Mouse (Mus musculus): ENCODE measurements around the gene Cdk19.
A peak's percentile ranks its signal among the peaks of the same experiment; 100 is the strongest.
"Not testable (repeated sequence)": the region's sequence is repeated elsewhere in the genome, so short reads cannot be mapped to it uniquely, and the experiment has no call there.

The Cdk19 gene

DNA sequence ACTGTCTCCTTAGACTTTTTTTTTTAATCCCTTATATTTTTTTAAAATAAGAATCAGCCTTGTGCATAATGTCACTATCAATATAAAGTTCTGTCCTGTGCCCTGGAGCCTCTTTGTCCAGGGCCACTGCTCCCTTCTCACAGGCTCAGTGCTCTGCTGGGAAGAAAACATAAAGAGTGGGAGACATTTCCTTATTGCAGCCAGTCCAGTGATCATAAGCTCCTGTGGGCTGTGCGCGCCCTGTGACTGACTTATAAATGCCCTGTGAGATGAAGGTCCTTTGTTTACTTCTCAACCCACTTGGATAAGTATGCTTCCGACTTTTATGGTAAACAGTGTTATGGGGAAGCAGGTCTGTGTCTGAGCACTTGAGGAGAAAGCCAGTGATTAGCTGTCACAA lies 142.2 kb downstream of the Cdk19 start:
- DNase-seq (ENCODE audit: extremely low spot score) = no peak

DNA sequence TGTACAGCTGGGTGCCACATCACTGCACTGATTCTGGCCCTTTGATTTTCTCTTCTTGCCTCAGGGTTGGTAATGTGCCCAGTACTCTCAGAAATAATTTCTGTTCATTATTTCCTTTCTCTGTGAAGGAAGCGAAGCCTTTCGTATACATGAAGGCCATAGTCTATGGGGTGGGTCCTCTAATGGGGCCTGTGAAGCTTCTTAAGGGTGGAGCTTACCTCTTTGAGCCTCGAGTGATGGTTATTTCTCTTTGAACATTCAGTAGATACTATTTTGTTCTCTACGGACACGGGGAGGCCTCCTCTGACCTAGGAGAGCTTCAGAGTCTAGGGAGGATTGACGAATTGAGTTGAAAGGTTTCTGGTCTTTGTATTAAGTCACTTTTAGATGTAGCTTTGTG lies 142.9 kb downstream of the Cdk19 start:
- DNase-seq (ENCODE audit: extremely low spot score) = no peak

GRCm38 (mm10) chr10:40489086-40489796 lies 149.9 kb downstream of the Cdk19 start:
- DNase-seq (ENCODE audit: extremely low spot score) = no peak

DNA sequence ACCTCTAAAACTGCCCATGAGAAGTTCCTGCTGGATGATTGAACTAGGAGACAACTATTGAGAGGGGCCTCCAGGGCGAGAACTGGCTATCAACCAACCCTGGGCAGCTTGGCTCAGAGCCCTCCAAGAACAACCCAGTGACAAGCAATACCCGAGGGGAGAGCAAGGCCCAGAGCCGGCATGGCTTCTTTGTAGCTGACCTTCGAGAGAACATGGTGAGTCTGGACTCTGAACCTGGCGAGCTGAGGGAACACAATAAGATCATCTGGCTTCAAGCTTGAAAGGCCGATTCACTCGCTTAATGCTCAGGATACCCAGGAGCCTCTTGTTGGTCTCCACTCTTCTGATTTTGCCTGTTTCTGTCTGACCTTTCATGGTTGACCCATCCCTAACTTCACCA lies 151.8 kb downstream of the Cdk19 start:
- DNase-seq (ENCODE audit: extremely low spot score) = no peak

- DNase-seq (ENCODE audit: extremely low spot score) = no peak
Observed at GRCm38 (mm10) chr10:40491748-40492147, 152.4 kb downstream of the Cdk19 start.

DNA sequence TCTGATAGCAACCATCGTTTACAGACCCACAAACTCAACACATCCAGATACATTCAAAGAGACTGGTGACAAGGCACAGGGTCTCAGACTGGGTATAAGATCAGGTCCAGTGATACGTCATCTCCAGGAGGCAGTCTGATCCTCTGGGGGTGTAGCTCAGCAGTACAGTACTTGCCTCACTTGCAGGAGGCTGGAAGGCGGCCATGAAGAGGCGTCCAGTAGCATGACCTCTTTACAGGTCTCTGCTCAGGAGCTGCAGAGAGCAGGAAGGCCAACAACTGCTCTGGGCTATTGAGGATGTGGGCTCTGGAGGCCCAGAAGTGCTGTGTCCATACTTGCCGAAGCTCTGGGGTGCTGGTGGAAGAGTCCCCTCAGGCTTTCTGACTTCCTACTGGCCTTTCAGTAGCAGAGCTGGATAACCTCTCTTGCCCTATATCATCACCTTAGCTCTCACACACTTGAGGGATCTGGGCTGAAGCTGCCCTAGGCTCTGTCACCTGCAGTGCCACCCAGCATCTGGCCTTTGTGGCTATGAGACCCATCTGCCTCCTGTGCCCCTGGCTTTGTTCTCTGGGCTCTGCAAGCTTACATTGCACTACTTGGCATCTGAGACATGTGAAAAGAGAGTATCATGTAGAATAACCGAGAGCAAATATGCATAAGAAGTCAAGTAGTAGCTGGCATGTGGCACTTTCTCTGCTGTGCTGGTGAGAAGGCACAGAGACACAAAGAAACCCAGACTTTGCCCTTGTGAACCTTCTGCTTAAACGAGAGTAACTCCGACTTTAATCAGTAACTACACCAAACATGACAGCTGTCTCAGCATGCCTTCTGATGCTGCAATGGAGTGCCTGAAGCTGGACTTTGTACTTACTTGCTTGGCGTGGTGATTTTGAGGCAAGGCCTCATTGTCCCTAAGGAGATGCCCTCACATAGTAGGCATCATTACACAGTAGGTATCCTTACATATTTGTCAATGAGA lies 155.1 kb downstream of the Cdk19 start:
- no peak for DNase-seq (ENCODE audit: extremely low spot score)

GRCm38 (mm10) chr10:40497301-40498041 lies 158.1 kb downstream of the Cdk19 start:
- DNase-seq (ENCODE audit: extremely low spot score) = no peak

- no peak for DNase-seq (ENCODE audit: extremely low spot score)
Observed at GRCm38 (mm10) chr10:40498426-40498825, 159.1 kb downstream of the Cdk19 start.

DNA sequence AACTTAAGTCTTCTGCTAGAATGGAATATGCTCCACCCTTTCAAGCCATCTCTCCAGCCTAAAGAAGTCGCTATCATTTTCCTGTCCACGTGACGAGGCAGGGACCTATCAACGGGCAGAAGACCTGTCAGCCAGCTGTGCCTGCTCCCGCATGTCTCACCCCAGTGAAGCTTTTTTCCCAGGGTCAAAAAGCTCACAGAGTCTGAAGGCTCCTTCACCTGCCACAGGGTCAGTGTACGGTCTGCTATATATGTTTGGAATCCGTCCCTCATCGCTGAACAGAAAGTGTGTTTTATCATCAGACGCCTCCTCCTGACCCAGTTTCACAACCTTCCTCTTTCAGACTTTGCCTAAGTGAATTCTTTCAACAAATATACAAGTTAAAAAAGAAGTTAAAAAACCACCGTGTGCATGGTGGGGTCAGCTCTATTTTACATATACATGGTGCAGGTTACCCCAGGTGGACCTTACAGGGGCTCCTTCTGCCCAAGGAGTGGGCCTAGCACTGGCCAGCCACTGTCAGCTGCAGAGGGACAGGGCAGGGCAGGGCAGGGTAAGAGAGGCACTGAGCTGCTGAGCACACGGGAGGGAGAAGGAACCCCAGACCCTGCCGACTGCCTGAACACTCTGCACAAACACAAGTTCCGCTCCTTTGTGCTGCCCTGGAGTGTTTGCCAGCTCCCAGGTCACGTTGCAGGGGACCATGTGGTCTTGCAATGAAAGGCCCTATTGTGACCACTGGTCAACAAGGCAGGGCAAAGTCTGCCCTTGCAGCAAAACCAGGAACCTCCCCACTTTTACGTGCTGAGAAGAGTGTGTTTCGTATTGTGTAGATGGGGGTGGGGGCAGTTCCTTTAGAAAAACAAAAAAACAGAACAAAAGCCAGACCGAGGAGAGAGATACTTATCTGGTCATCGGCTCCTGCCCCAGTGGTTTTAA lies 160.2 kb downstream of the Cdk19 start:
- peak; percentile 66 for DNase-seq (ENCODE audit: extremely low spot score)

DNA sequence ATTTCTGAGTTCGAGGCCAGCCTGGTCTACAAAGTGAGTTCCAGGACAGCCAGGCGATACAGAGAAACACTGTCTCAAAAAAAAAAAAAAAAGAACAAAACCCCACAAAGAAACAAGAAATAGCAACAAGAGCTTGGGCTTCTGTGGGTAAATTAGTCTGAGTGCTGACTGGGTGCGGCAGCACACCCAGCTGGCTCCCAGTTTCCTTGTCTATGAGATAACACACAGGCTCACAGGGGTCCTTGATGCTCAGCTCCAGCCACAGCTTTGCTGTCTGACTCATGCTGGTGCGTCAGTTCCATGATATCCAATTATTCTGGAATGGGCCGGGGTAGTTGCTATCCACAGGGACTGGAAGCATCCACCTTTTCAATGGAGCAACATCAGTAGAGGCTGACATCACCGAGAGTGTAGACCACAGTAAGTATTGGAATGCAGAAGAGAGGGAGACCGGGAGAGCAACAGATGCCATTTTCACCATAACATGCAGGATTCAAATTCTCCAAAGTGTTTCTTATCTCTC lies 161.4 kb downstream of the Cdk19 start:
- DNase-seq (ENCODE audit: extremely low spot score) = no peak

GRCm38 (mm10) chr10:40502734-40503133 lies 163.4 kb downstream of the Cdk19 start:
- DNase-seq (ENCODE audit: extremely low spot score) = no peak

DNA sequence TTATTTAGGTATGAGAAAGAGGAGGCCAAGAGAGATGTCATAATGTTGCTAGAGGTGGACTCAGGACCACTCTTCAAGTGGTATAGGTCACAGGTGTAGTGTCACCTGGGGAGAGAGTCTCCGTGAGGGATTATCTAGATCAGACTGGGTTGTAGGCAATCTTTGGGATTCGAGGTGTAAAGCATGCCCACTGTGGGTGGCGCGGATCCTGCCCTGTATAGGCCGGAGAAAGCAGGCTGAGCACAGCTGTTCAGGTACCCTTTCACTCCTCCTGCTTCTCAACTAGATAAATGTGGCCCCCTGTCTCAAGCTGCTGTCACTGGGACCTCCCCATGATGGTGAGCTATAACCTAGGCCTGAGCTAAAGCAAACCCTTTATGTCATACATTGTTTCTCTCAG lies 171.0 kb downstream of the Cdk19 start:
- DNase-seq (ENCODE audit: extremely low spot score) = no peak

DNA sequence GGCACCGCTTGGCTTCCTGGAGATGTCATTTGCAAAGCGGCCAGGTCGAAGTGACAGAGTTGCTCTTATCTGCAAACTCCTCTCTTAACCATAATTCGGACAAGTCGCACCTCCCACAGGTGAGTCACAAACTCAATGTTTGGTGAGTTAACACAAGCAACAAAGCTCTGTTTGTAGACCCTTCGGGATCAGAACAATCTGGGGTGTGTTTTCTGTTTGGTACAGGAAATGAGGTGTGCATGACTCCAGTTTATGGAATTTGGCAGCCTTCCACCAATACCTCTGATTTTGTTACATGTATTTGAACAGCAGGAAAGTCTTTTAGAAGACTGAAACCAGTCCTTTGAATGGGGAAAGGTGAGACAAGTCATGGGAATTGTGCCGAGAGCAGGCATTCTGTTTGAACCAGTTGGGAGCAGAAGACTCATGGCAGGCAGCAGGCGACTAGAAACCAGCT lies 171.9 kb downstream of the Cdk19 start:
- no peak for DNase-seq (ENCODE audit: extremely low spot score)

DNA sequence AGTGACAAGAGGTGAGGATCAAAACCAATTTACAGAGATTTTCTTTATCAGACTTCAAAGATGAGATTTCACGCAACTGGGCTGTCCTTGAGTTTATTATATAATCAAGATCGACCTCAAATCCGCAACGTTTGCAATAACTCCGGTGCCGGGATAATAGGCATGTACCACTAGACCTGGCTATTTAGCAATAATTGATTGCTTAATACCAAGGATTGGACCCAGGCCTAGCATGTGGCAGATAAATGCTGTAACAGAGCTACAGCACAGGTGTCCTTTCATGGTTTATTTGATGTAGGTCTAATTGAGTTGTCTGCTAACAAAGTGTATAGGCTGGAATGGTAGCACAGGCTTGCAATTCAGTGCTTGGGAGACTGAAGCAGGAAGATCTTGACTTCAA lies 172.8 kb downstream of the Cdk19 start:
- DNase-seq (ENCODE audit: extremely low spot score) = no peak

DNA sequence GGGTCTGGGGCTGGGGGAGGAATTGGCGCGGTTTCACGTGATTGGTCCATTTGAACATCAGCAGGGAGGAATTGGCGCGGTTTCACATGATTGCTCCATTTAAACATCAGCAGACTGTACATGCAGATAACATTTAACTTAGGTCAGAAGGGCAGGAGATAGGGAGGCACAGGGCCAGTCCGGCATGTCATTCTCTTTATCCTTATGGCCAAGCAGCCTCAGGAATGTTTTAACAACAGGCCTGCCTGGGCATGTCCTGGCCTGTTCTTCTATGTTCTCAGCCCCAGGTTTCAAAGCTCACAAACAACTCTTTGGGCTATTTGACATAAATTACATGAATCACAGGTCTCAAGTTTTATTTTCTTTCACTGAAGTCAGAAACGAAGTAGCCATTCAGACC lies 173.6 kb downstream of the Cdk19 start:
- DNase-seq (ENCODE audit: extremely low spot score) = not testable (repeated sequence)

GRCm38 (mm10) chr10:40515225-40515681 lies 175.9 kb downstream of the Cdk19 start:
- DNase-seq (ENCODE audit: extremely low spot score) = no peak

DNA sequence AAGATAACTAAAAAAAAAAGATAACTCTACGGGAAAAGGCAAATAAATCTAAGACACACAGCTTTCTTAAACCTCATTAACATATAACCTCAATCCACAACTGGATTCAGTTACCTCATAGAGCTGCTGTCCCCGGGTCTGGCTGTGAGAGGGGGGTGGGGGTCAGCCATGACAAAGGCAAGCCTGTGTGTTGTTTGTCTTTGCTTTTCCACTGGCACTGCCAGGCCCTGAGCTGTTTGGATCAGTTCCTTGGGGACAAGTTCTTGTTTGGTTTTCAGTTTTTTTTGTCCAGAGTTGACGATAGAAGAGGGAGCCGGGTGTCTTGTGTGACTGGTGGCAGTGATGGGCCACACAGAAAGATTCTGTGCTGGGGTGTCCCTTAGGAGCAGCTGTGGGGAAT lies 177.1 kb downstream of the Cdk19 start:
- DNase-seq (ENCODE audit: extremely low spot score) = no peak

- no peak for DNase-seq (ENCODE audit: extremely low spot score)
Observed at GRCm38 (mm10) chr10:40519586-40519985, 180.2 kb downstream of the Cdk19 start.

- DNase-seq (ENCODE audit: extremely low spot score) = peak; percentile 57
Observed at GRCm38 (mm10) chr10:40521579-40521978, 182.2 kb downstream of the Cdk19 start.

- no peak for DNase-seq (ENCODE audit: extremely low spot score)
Observed at GRCm38 (mm10) chr10:40523312-40523975, 184.1 kb downstream of the Cdk19 start.
